7 mouse cellular contexts compared by ENCODE assay signal in genomic region chr7:44890737-44891136, GRCm38 (mm10). TPM values are rescaled to one million over a fixed set of nuclear protein-coding genes. Genes with fewer than 3 reads are reported as not detected.
A peak's percentile ranks its signal among the peaks of the same experiment; 100 is the strongest.
DNase-seq lines count a peak whose midpoint lies in the region; ATAC-seq and TF ChIP-seq lines count a peak whose summit lies in the region.

No protein-coding gene starts in this region.

- H3K9me3 ChIP-seq in embryonic facial prominence, embryonic 15.5 days (replicated peaks): no peaks in the 10 kb centered on the region
- H3K9me3 ChIP-seq in intestine, embryonic 16.5 days (ENCODE audit: control insufficient read depth, low read length): no peaks in the 10 kb centered on the region
- no peaks in the 10 kb centered on the region for H3K9me3 ChIP-seq in neural tube, embryonic 14.5 days (ENCODE audit: control insufficient read depth, low read length)

- TF ChIP-seq CTCF in layer of hippocampus, adult 2 months (conservative IDR thresholded peaks at IDR 0.05): no peak

- no peak for DNase-seq in layer of hippocampus, adult 2 months (ENCODE audit: low spot score in 2 of 2)
- DNase-seq in layer of hippocampus, postnatal 14 days (ENCODE audit: low spot score in 2 of 2): no peak
- DNase-seq in thymus, postnatal 14 days: no peak

- ATAC-seq in embryonic facial prominence, embryonic 15.5 days (ENCODE audit: insufficient number of reproducible peaks, low FRiP score, low TSS enrichment, low read depth): no peak
- no peak for ATAC-seq in intestine, embryonic 16.5 days
- no peak for ATAC-seq in neural tube, embryonic 14.5 days (ENCODE audit: low read depth)
- no peak for ATAC-seq in erythroid progenitor cell, adult 5-6 weeks (replicated peaks; ENCODE audit: low FRiP score, poor library complexity, severe bottlenecking)

- peak overlapping the region; percentile 95 for H3K4me3 ChIP-seq in layer of hippocampus, adult 2 months
- peak overlapping the region; percentile 78 for H3K4me3 ChIP-seq in embryonic facial prominence, embryonic 15.5 days (replicated peaks)
- peak overlapping the region; percentile 87; the same call in 1 of the 2 replicates for H3K4me3 ChIP-seq in intestine, embryonic 16.5 days (ENCODE audit: low read length)
- peak overlapping the region; percentile 79 for H3K4me3 ChIP-seq in neural tube, embryonic 14.5 days (ENCODE audit: low read depth, low read length)

- H3K4me2 ChIP-seq in embryonic facial prominence, embryonic 15.5 days (replicated peaks): peak overlapping the region; percentile 69
- H3K4me2 ChIP-seq in intestine, embryonic 16.5 days (ENCODE audit: low read depth, low read length): peak overlapping the region; percentile 15
- peak overlapping the region; percentile 83 for H3K4me2 ChIP-seq in neural tube, embryonic 14.5 days (ENCODE audit: low read depth, low read length)

- H3K27ac ChIP-seq in layer of hippocampus, adult 2 months: peak overlapping the region; percentile 99
- no peak overlapping the region for H3K27ac ChIP-seq in embryonic facial prominence, embryonic 15.5 days (replicated peaks)
- no peak overlapping the region for H3K27ac ChIP-seq in intestine, embryonic 16.5 days (ENCODE audit: low read length)
- no peak overlapping the region for H3K27ac ChIP-seq in neural tube, embryonic 14.5 days (ENCODE audit: low read depth, low read length)

- H3K9ac ChIP-seq in embryonic facial prominence, embryonic 15.5 days: peak overlapping the region; percentile 66; the same call in 1 of the 2 replicates
- H3K9ac ChIP-seq in intestine, embryonic 16.5 days (ENCODE audit: low read depth, low read length): peak overlapping the region; percentile 27; the same call in 1 of the 2 replicates
- H3K9ac ChIP-seq in neural tube, embryonic 14.5 days (replicated peaks; ENCODE audit: low read depth, low read length): peak overlapping the region; percentile 1; the same call in 1 of the 2 replicates

- peaks cover 30% of the 10 kb centered on the region for H3K36me3 ChIP-seq in embryonic facial prominence, embryonic 15.5 days
- no peaks in the 10 kb centered on the region for H3K36me3 ChIP-seq in intestine, embryonic 16.5 days (ENCODE audit: control insufficient read depth, insufficient read depth, low read length)
- peaks cover 11% of the 10 kb centered on the region; the same call in 1 of the 2 replicates for H3K36me3 ChIP-seq in neural tube, embryonic 14.5 days (ENCODE audit: control insufficient read depth, insufficient read depth, low read length)

- WGBS in embryonic facial prominence, embryonic 15.5 days: 78% methylated on average over 4 of the region's 4 CpGs
- 82% methylated on average over 4 of the region's 4 CpGs for WGBS in intestine, embryonic 16.5 days
- WGBS in neural tube, embryonic 14.5 days: 54% methylated on average over 4 of the region's 4 CpGs

- H3K4me1 ChIP-seq in embryonic facial prominence, embryonic 15.5 days: peaks cover 34% of the 10 kb centered on the region
- peaks cover 24% of the 10 kb centered on the region for H3K4me1 ChIP-seq in intestine, embryonic 16.5 days (ENCODE audit: control insufficient read depth, insufficient read depth, low read length)
- peaks cover 29% of the 10 kb centered on the region; the same call in 1 of the 2 replicates for H3K4me1 ChIP-seq in neural tube, embryonic 14.5 days (ENCODE audit: control insufficient read depth, insufficient read depth, low read length)

- no peaks in the 10 kb centered on the region for H3K27me3 ChIP-seq in embryonic facial prominence, embryonic 15.5 days
- H3K27me3 ChIP-seq in intestine, embryonic 16.5 days (replicated peaks; ENCODE audit: control insufficient read depth, insufficient read depth, low read length): no peaks in the 10 kb centered on the region
- no peaks in the 10 kb centered on the region for H3K27me3 ChIP-seq in neural tube, embryonic 14.5 days (ENCODE audit: control insufficient read depth, insufficient read depth, low read length)

RNA-seq across cellular contexts. Expression of gene Med25, which starts 1.8 kb away (rescaled TPM):
- total RNA-seq in layer of hippocampus, adult 2 months (2021): 100 to 1,000 TPM; 103 to 107 TPM
- 100 to 1,000 TPM; 106 to 111 TPM for total RNA-seq in layer of hippocampus, postnatal 14 days (2021)
- 110 and 122 TPM in 2 replicates for polyA plus RNA-seq in embryonic facial prominence, embryonic 15.5 days (2015; fragmentation: Nextera tagmentation; extraction: Ambion mirVana)
- 86.6 and 98.5 TPM in 2 replicates for polyA plus RNA-seq in intestine, embryonic 16.5 days (2015; fragmentation: Nextera tagmentation; extraction: Ambion mirVana)
- polyA plus RNA-seq in neural tube, embryonic 14.5 days (2014; fragmentation: Nextera tagmentation; extraction: Ambion mirVana): 85.7 and 91.1 TPM in 2 replicates
- 10.1 and 18.0 TPM in 2 replicates for total RNA-seq in erythroid progenitor cell, adult 5-6 weeks (2015; ENCODE audit: low replicate concordance)
- total RNA-seq in erythroid progenitor cell, adult 5-6 weeks (2017; ENCODE audit: low replicate concordance): 8.0 and 11.3 TPM in 2 replicates

RNA-seq across cellular contexts. Expression of gene Fuz, which starts 5.1 kb away (rescaled TPM):
- total RNA-seq in layer of hippocampus, adult 2 months (2021): 10 to 100 TPM; 21.6 to 24.8 TPM
- total RNA-seq in layer of hippocampus, postnatal 14 days (2021): 10 to 100 TPM; 21.0 to 21.4 TPM
- 29.4 and 30.1 TPM in 2 replicates for polyA plus RNA-seq in embryonic facial prominence, embryonic 15.5 days (2015; fragmentation: Nextera tagmentation; extraction: Ambion mirVana)
- 18.2 and 19.4 TPM in 2 replicates for polyA plus RNA-seq in intestine, embryonic 16.5 days (2015; fragmentation: Nextera tagmentation; extraction: Ambion mirVana)
- polyA plus RNA-seq in neural tube, embryonic 14.5 days (2014; fragmentation: Nextera tagmentation; extraction: Ambion mirVana): 14.5 and 16.0 TPM in 2 replicates
- 2.5 and 6.5 TPM in 2 replicates for total RNA-seq in erythroid progenitor cell, adult 5-6 weeks (2015; ENCODE audit: low replicate concordance)
- 4.5 and 6.7 TPM in 2 replicates for total RNA-seq in erythroid progenitor cell, adult 5-6 weeks (2017; ENCODE audit: low replicate concordance)

RNA-seq across cellular contexts. Expression of gene Ptov1, which starts 21.1 kb away (rescaled TPM):
- 100 to 1,000 TPM; 321 to 335 TPM for total RNA-seq in layer of hippocampus, adult 2 months (2021)
- 100 to 1,000 TPM; 272 to 295 TPM for total RNA-seq in layer of hippocampus, postnatal 14 days (2021)
- 428 and 442 TPM in 2 replicates for polyA plus RNA-seq in embryonic facial prominence, embryonic 15.5 days (2015; fragmentation: Nextera tagmentation; extraction: Ambion mirVana)
- 71.8 and 159 TPM in 2 replicates for polyA plus RNA-seq in intestine, embryonic 16.5 days (2015; fragmentation: Nextera tagmentation; extraction: Ambion mirVana)
- 475 and 479 TPM in 2 replicates for polyA plus RNA-seq in neural tube, embryonic 14.5 days (2014; fragmentation: Nextera tagmentation; extraction: Ambion mirVana)
- total RNA-seq in erythroid progenitor cell, adult 5-6 weeks (2015; ENCODE audit: low replicate concordance): 16.9 and 18.4 TPM in 2 replicates
- total RNA-seq in erythroid progenitor cell, adult 5-6 weeks (2017; ENCODE audit: low replicate concordance): 1.8 and 4.8 TPM in 2 replicates

RNA-seq across cellular contexts. Expression of gene Pnkp, which starts 33.8 kb away (rescaled TPM):
- 10 to 100 TPM; 33.1 to 36.3 TPM for total RNA-seq in layer of hippocampus, adult 2 months (2021)
- total RNA-seq in layer of hippocampus, postnatal 14 days (2021): 10 to 100 TPM; 32.3 to 33.3 TPM
- polyA plus RNA-seq in embryonic facial prominence, embryonic 15.5 days (2015; fragmentation: Nextera tagmentation; extraction: Ambion mirVana): 30.4 and 37.3 TPM in 2 replicates
- 26.6 and 30.6 TPM in 2 replicates for polyA plus RNA-seq in intestine, embryonic 16.5 days (2015; fragmentation: Nextera tagmentation; extraction: Ambion mirVana)
- 27.1 and 28.8 TPM in 2 replicates for polyA plus RNA-seq in neural tube, embryonic 14.5 days (2014; fragmentation: Nextera tagmentation; extraction: Ambion mirVana)
- 29.6 and 36.0 TPM in 2 replicates for total RNA-seq in erythroid progenitor cell, adult 5-6 weeks (2015; ENCODE audit: low replicate concordance)
- 30.9 and 58.2 TPM in 2 replicates for total RNA-seq in erythroid progenitor cell, adult 5-6 weeks (2017; ENCODE audit: low replicate concordance)

RNA-seq across cellular contexts. Expression of gene Ap2a1, which starts 38.6 kb away (rescaled TPM):
- total RNA-seq in layer of hippocampus, adult 2 months (2021): 100 to 1,000 TPM; 298 to 305 TPM
- total RNA-seq in layer of hippocampus, postnatal 14 days (2021): 100 to 1,000 TPM; 310 to 327 TPM
- polyA plus RNA-seq in embryonic facial prominence, embryonic 15.5 days (2015; fragmentation: Nextera tagmentation; extraction: Ambion mirVana): 73.0 and 76.2 TPM in 2 replicates
- polyA plus RNA-seq in intestine, embryonic 16.5 days (2015; fragmentation: Nextera tagmentation; extraction: Ambion mirVana): 56.8 and 61.2 TPM in 2 replicates
- polyA plus RNA-seq in neural tube, embryonic 14.5 days (2014; fragmentation: Nextera tagmentation; extraction: Ambion mirVana): 120 and 128 TPM in 2 replicates
- total RNA-seq in erythroid progenitor cell, adult 5-6 weeks (2015; ENCODE audit: low replicate concordance): 93.0 and 93.9 TPM in 2 replicates
- total RNA-seq in erythroid progenitor cell, adult 5-6 weeks (2017; ENCODE audit: low replicate concordance): 46.2 and 74.2 TPM in 2 replicates

Comparison
In these comparisons a context has a peak if more than half of its experiments do, and no peak if none do; other contexts are left out.
1. H3K4me2 ChIP-seq: peak in every context shown above with its lines; median percentile 83 in neural tube, embryonic 14.5 days; 69 in embryonic facial prominence, embryonic 15.5 days; 15 in intestine, embryonic 16.5 days.
2. H3K9ac ChIP-seq: peak in every context shown above with its lines; median percentile 66 in embryonic facial prominence, embryonic 15.5 days; 27 in intestine, embryonic 16.5 days; 1 in neural tube, embryonic 14.5 days.
3. RNA of gene Med25, which starts 1.8 kb away (total RNA-seq): 106 to 111 TPM in layer of hippocampus, postnatal 14 days and 103 to 107 TPM in layer of hippocampus, adult 2 months; 8.0 to 18.0 TPM in erythroid progenitor cell, adult 5-6 weeks; every median in the first group is over 4 times any median in the second.
4. RNA of gene Ptov1, which starts 21.1 kb away (total RNA-seq): 321 to 335 TPM in layer of hippocampus, adult 2 months and 272 to 295 TPM in layer of hippocampus, postnatal 14 days; 1.8 to 18.4 TPM in erythroid progenitor cell, adult 5-6 weeks; every median in the first group is over 10 times any median in the second.
5. Peak in every context shown above with its lines, with median percentiles within 50 percentile points of each other: H3K4me3 ChIP-seq.